Mouse (Mus musculus): Measurements from ENCODE around the gene Col4a2. TPM values are rescaled to one million over a fixed set of nuclear protein-coding genes. Genes with fewer than 3 reads are reported as not detected.

Gene Col4a2
- polyA plus RNA-seq, 1 experiment from 2014 or later = 117 TPM

- Histone ChIP-seq H3K4me1 (replicated peaks; ENCODE audit: control insufficient read depth, insufficient read depth, low read length) (peaks cover 47% of the 10 kb centered on the region), H3K9me3 (ENCODE audit: control insufficient read depth, low read length) (no peaks in the 10 kb centered on the region), H3K27ac (ENCODE audit: low read length) (no peak overlapping the region), H3K36me3 (ENCODE audit: control insufficient read depth, insufficient read depth, low read length) (no peaks in the 10 kb centered on the region), H3K4me3 (ENCODE audit: low read length) (no peak overlapping the region), H3K4me2 (ENCODE audit: low read depth, low read length) (no peak overlapping the region), H3K27me3 (ENCODE audit: control insufficient read depth, insufficient read depth, low read depth, low read length) (no peaks in the 10 kb centered on the region), H3K9ac (ENCODE audit: low read length) (no peak overlapping the region)
- ATAC-seq (ENCODE audit: low read depth) = no peak
- WGBS = 80% methylated on average over 3 of the region's 3 CpGs
Observed at GRCm38 (mm10) chr8:11287139-11287538, 25.5 kb upstream of the Col4a2 start.

- no peaks in the 10 kb centered on the region for H3K27me3 ChIP-seq (ENCODE audit: control insufficient read depth, insufficient read depth, low read depth, low read length)
- ATAC-seq (ENCODE audit: low read depth) = no peak
- H3K4me1 ChIP-seq (replicated peaks; ENCODE audit: control insufficient read depth, insufficient read depth, low read length) = peaks cover 36% of the 10 kb centered on the region
- no peak overlapping the region for H3K9ac ChIP-seq (ENCODE audit: low read length)
- H3K4me2 ChIP-seq (ENCODE audit: low read depth, low read length) = no peak overlapping the region
- no peak overlapping the region for H3K4me3 ChIP-seq (ENCODE audit: low read length)
- 66% methylated on average over 6 of the region's 6 CpGs for WGBS
- H3K36me3 ChIP-seq (ENCODE audit: control insufficient read depth, insufficient read depth, low read length) = no peaks in the 10 kb centered on the region
- H3K27ac ChIP-seq (ENCODE audit: low read length) = peak overlapping the region; percentile 12; the same call in 1 of the 2 replicates
- no peaks in the 10 kb centered on the region for H3K9me3 ChIP-seq (ENCODE audit: control insufficient read depth, low read length)
Observed at GRCm38 (mm10) chr8:11288286-11288685, 24.3 kb upstream of the Col4a2 start.

- peak; percentile 39; the same call in 1 of the 2 replicates for ATAC-seq (ENCODE audit: low read depth)
Observed at GRCm38 (mm10) chr8:11290533-11290932, 22.1 kb upstream of the Col4a2 start.

GRCm38 (mm10) chr8:11292611-11293010 lies 20.0 kb upstream of the Col4a2 start:
- H3K36me3 ChIP-seq (ENCODE audit: control insufficient read depth, insufficient read depth, low read length) = no peaks in the 10 kb centered on the region
- 40% methylated on average over 3 of the region's 3 CpGs for WGBS
- H3K4me3 ChIP-seq (ENCODE audit: low read length) = no peak overlapping the region
- H3K9ac ChIP-seq (ENCODE audit: low read length) = no peak overlapping the region
- H3K4me1 ChIP-seq (replicated peaks; ENCODE audit: control insufficient read depth, insufficient read depth, low read length) = peaks cover 40% of the 10 kb centered on the region
- H3K9me3 ChIP-seq (ENCODE audit: control insufficient read depth, low read length) = no peaks in the 10 kb centered on the region
- no peak overlapping the region for H3K4me2 ChIP-seq (ENCODE audit: low read depth, low read length)
- no peak overlapping the region for H3K27ac ChIP-seq (ENCODE audit: low read length)
- no peak for ATAC-seq (ENCODE audit: low read depth)
- no peaks in the 10 kb centered on the region for H3K27me3 ChIP-seq (ENCODE audit: control insufficient read depth, insufficient read depth, low read depth, low read length)

More at GRCm38 (mm10) chr8:11290533-11290932, 22.1 kb upstream of the Col4a2 start:
- Histone ChIP-seq H3K36me3 (ENCODE audit: control insufficient read depth, insufficient read depth, low read length) (no peaks in the 10 kb centered on the region), H3K4me2 (ENCODE audit: low read depth, low read length) (no peak overlapping the region), H3K27ac (ENCODE audit: low read length) (peak overlapping the region; percentile 15), H3K9me3 (ENCODE audit: control insufficient read depth, low read length) (no peaks in the 10 kb centered on the region), H3K9ac (ENCODE audit: low read length) (no peak overlapping the region), H3K27me3 (ENCODE audit: control insufficient read depth, insufficient read depth, low read depth, low read length) (no peaks in the 10 kb centered on the region), H3K4me1 (replicated peaks; ENCODE audit: control insufficient read depth, insufficient read depth, low read length) (peaks cover 24% of the 10 kb centered on the region), H3K4me3 (ENCODE audit: low read length) (no peak overlapping the region)
- 5% methylated on average over 1 of the region's 1 CpGs for WGBS

GRCm38 (mm10) chr8:11296282-11296943 lies 16.2 kb upstream of the Col4a2 start:
- Histone ChIP-seq H3K4me2 (ENCODE audit: low read depth, low read length) (no peak overlapping the region), H3K4me3 (ENCODE audit: low read length) (no peak overlapping the region), H3K9ac (ENCODE audit: low read length) (no peak overlapping the region), H3K36me3 (ENCODE audit: control insufficient read depth, insufficient read depth, low read length) (no peaks in the 10 kb centered on the region), H3K9me3 (ENCODE audit: control insufficient read depth, low read length) (no peaks in the 10 kb centered on the region), H3K27me3 (ENCODE audit: control insufficient read depth, insufficient read depth, low read depth, low read length) (no peaks in the 10 kb centered on the region), H3K4me1 (replicated peaks; ENCODE audit: control insufficient read depth, insufficient read depth, low read length) (peaks cover 54% of the 10 kb centered on the region), H3K27ac (ENCODE audit: low read length) (no peak overlapping the region)
- no peak for ATAC-seq (ENCODE audit: low read depth)
- 81% methylated on average over 10 of the region's 10 CpGs for WGBS

- no peaks in the 10 kb centered on the region for H3K27me3 ChIP-seq (ENCODE audit: control insufficient read depth, insufficient read depth, low read depth, low read length)
- H3K4me2 ChIP-seq (ENCODE audit: low read depth, low read length) = no peak overlapping the region
- peaks cover 54% of the 10 kb centered on the region for H3K4me1 ChIP-seq (replicated peaks; ENCODE audit: control insufficient read depth, insufficient read depth, low read length)
- WGBS = 66% methylated on average over 8 of the region's 8 CpGs
- peak overlapping the region; percentile 89 for H3K27ac ChIP-seq (ENCODE audit: low read length)
- H3K4me3 ChIP-seq (ENCODE audit: low read length) = no peak overlapping the region
- peak; percentile 37 for ATAC-seq (ENCODE audit: low read depth)
- no peaks in the 10 kb centered on the region for H3K9me3 ChIP-seq (ENCODE audit: control insufficient read depth, low read length)
- no peak overlapping the region for H3K9ac ChIP-seq (ENCODE audit: low read length)
- H3K36me3 ChIP-seq (ENCODE audit: control insufficient read depth, insufficient read depth, low read length) = no peaks in the 10 kb centered on the region
Observed at GRCm38 (mm10) chr8:11297141-11297838, 15.3 kb upstream of the Col4a2 start.

- peak overlapping the region; percentile 89 for H3K27ac ChIP-seq (ENCODE audit: low read length)
- 0 out of 2 replicates have a peak, but pooled peaks cover under 1% of the 10 kb centered on the region for H3K36me3 ChIP-seq (ENCODE audit: control insufficient read depth, insufficient read depth, low read length)
- no peaks in the 10 kb centered on the region for H3K27me3 ChIP-seq (ENCODE audit: control insufficient read depth, insufficient read depth, low read depth, low read length)
- H3K4me1 ChIP-seq (replicated peaks; ENCODE audit: control insufficient read depth, insufficient read depth, low read length) = peaks cover 52% of the 10 kb centered on the region
- peak; percentile 76 for ATAC-seq (ENCODE audit: low read depth)
- no peak overlapping the region for H3K9ac ChIP-seq (ENCODE audit: low read length)
- peak overlapping the region; percentile 19 for H3K4me2 ChIP-seq (ENCODE audit: low read depth, low read length)
- H3K9me3 ChIP-seq (ENCODE audit: control insufficient read depth, low read length) = no peaks in the 10 kb centered on the region
- WGBS = 33% methylated on average over 12 of the region's 12 CpGs
- no peak overlapping the region for H3K4me3 ChIP-seq (ENCODE audit: low read length)
Observed at GRCm38 (mm10) chr8:11298531-11299316, 13.9 kb upstream of the Col4a2 start.

- no peaks in the 10 kb centered on the region for H3K9me3 ChIP-seq (ENCODE audit: control insufficient read depth, low read length)
- H3K9ac ChIP-seq (ENCODE audit: low read length) = peak overlapping the region; percentile 17; the same call in 1 of the 2 replicates
- peak overlapping the region; percentile 89 for H3K27ac ChIP-seq (ENCODE audit: low read length)
- WGBS = 37% methylated on average over 3 of the region's 3 CpGs
- H3K4me1 ChIP-seq (replicated peaks; ENCODE audit: control insufficient read depth, insufficient read depth, low read length) = peaks cover 49% of the 10 kb centered on the region
- H3K27me3 ChIP-seq (ENCODE audit: control insufficient read depth, insufficient read depth, low read depth, low read length) = no peaks in the 10 kb centered on the region
- H3K4me3 ChIP-seq (ENCODE audit: low read length) = no peak overlapping the region
- ATAC-seq (ENCODE audit: low read depth) = peak; percentile 66
- peak overlapping the region; percentile 19; the same call in 1 of the 2 replicates for H3K4me2 ChIP-seq (ENCODE audit: low read depth, low read length)
- H3K36me3 ChIP-seq (ENCODE audit: control insufficient read depth, insufficient read depth, low read length) = 0 out of 2 replicates have a peak, but pooled peaks cover 2% of the 10 kb centered on the region
Observed at GRCm38 (mm10) chr8:11299317-11299602, 13.3 kb upstream of the Col4a2 start.

GRCm38 (mm10) chr8:11300436-11300835 lies 12.2 kb upstream of the Col4a2 start:
- 59% methylated on average over 8 of the region's 8 CpGs for WGBS
- ATAC-seq (ENCODE audit: low read depth) = 0 out of 2 replicates have a peak, but pooled peaks have one; percentile 21
- no peak overlapping the region for H3K4me3 ChIP-seq (ENCODE audit: low read length)
- H3K4me2 ChIP-seq (ENCODE audit: low read depth, low read length) = no peak overlapping the region
- no peak overlapping the region for H3K9ac ChIP-seq (ENCODE audit: low read length)
- peaks cover 49% of the 10 kb centered on the region for H3K4me1 ChIP-seq (replicated peaks; ENCODE audit: control insufficient read depth, insufficient read depth, low read length)
- no peaks in the 10 kb centered on the region for H3K27me3 ChIP-seq (ENCODE audit: control insufficient read depth, insufficient read depth, low read depth, low read length)
- H3K9me3 ChIP-seq (ENCODE audit: control insufficient read depth, low read length) = no peaks in the 10 kb centered on the region
- peaks cover 6% of the 10 kb centered on the region; the same call in 1 of the 2 replicates for H3K36me3 ChIP-seq (ENCODE audit: control insufficient read depth, insufficient read depth, low read length)
- peak overlapping the region; percentile 89; the same call in 1 of the 2 replicates for H3K27ac ChIP-seq (ENCODE audit: low read length)

Data from lung, embryonic 16.5 days (tissue).